Mouse (Mus musculus): Measurements from ENCODE around the gene Lgals3bp. TPM values are rescaled to one million over a fixed set of nuclear protein-coding genes. Genes with fewer than 3 reads are reported as not detected.

Gene Lgals3bp
- total and polyA plus RNA-seq, 3 experiments: 67.3 to 338 (median 146) TPM

- Histone ChIP-seq H3K36me3 (replicated peaks in 1 of 2; ENCODE audit: control insufficient read depth in 1 of 2, insufficient read depth in 1 of 2, low read length in 1 of 2) (peaks cover 28 to 50% of the 10 kb centered on the region in 2 experiments), H3K9me3 (replicated peaks; ENCODE audit: low read length) (peaks cover 15% of the 10 kb centered on the region), H3K4me2 (ENCODE audit: insufficient read depth, low read depth, poor library complexity, severe bottlenecking) (peak overlapping the region; percentile 75), H3K79me2 (replicated peaks; ENCODE audit: control insufficient read depth, extremely low read depth, insufficient read depth, poor library complexity, severe bottlenecking) (no peaks in the 10 kb centered on the region), H3K4me1 (ENCODE audit: control insufficient read depth in 1 of 2, insufficient read depth in 2 of 2) (peaks cover 33 to 60% of the 10 kb centered on the region in 2 experiments), H3K27me3 (replicated peaks) (no peaks in the 10 kb centered on the region), H3K27ac (ENCODE audit: insufficient read depth, low read depth) (peak overlapping the region; percentile 83; the same call in 1 of the 2 replicates), H3K4me3 (replicated peaks in 1 of 3; ENCODE audit: low read depth in 2 of 3, low read length in 2 of 3, poor library complexity in 1 of 3) (peak overlapping the region; percentile 48 to 66 (median 56)), H3K9ac (ENCODE audit: insufficient read depth, low read depth) (peak overlapping the region; percentile 29)
- TF ChIP-seq MAFK (IDR thresholded peaks at IDR 0.05; ENCODE audit: insufficient replicate concordance, low read length) (no peak), BHLHE40 (IDR thresholded peaks at IDR 0.05; ENCODE audit: low read depth, low read length) (no peak), MXI1 (IDR thresholded peaks at IDR 0.05; ENCODE audit: low read depth, low read length) (no peak; the same call in 1 of the 2 replicates), RAD21 (IDR thresholded peaks at IDR 0.05; ENCODE audit: low read depth, low read length) (no peak), ETS1 (conservative IDR thresholded peaks at IDR 0.05; ENCODE audit: low read depth, low read length) (no peak), JUN (IDR thresholded peaks at IDR 0.05; ENCODE audit: insufficient read depth, low read depth, low read length) (no peak), CHD2 (IDR thresholded peaks at IDR 0.05; ENCODE audit: low read length) (no peak), JUND (conservative IDR thresholded peaks at IDR 0.05; ENCODE audit: low read depth, low read length) (no peak), GABPA (IDR thresholded peaks at IDR 0.05; ENCODE audit: insufficient replicate concordance, low read depth, low read length) (no peak), HCFC1 (IDR thresholded peaks at IDR 0.05; ENCODE audit: low read depth, low read length) (no peak), TBP (conservative IDR thresholded peaks at IDR 0.05; ENCODE audit: low read depth, low read length) (no peak)
- dilution Hi-C loops (cut with MboI; ENCODE audit: extremely low pct_ligation_motif_present, extremely low pct_unique_long_range_greater_than_20kb, low sequenced_read_pairs): no loop called here
- DNase-seq (ENCODE audit: extremely low read depth): no peak
- in situ Hi-C loops (cut with MboI; ENCODE audit: low pct_ligation_motif_present, low pct_unique_long_range_greater_than_20kb, low sequenced_read_pairs): no loop called here
Measured at GRCm38 (mm10) chr11:118401195-118401594, 697 bp downstream of the Lgals3bp start.

- H3K4me3 ChIP-seq (replicated peaks in 1 of 3; ENCODE audit: low read depth in 2 of 3, low read length in 2 of 3, poor library complexity in 1 of 3): peak overlapping the region; percentile 5 to 66 (median 56)
- H3K4me2 ChIP-seq (ENCODE audit: insufficient read depth, low read depth, poor library complexity, severe bottlenecking): peak overlapping the region; percentile 75; the same call in 1 of the 2 replicates
- peaks cover 20% of the 10 kb centered on the region for H3K9me3 ChIP-seq (replicated peaks; ENCODE audit: low read length)
- H3K4me1 ChIP-seq (ENCODE audit: control insufficient read depth in 1 of 2, insufficient read depth in 2 of 2): peaks cover 29 to 53% of the 10 kb centered on the region in 2 experiments
- dilution Hi-C loops (cut with MboI; ENCODE audit: extremely low pct_ligation_motif_present, extremely low pct_unique_long_range_greater_than_20kb, low sequenced_read_pairs): no loop called here
- peak overlapping the region; percentile 29; the same call in 1 of the 2 replicates for H3K9ac ChIP-seq (ENCODE audit: insufficient read depth, low read depth)
- TF ChIP-seq PAX5 (IDR thresholded peaks at IDR 0.05; ENCODE audit: low read length): no peak
- TF ChIP-seq BHLHE40 (IDR thresholded peaks at IDR 0.05; ENCODE audit: low read depth, low read length): peak; percentile 32; the same call in 1 of the 2 replicates
- no peak overlapping the region for H3K27ac ChIP-seq (ENCODE audit: insufficient read depth, low read depth)
- peaks cover 35 to 50% of the 10 kb centered on the region in 2 experiments for H3K36me3 ChIP-seq (replicated peaks in 1 of 2; ENCODE audit: control insufficient read depth in 1 of 2, insufficient read depth in 1 of 2, low read length in 1 of 2)
- no peaks in the 10 kb centered on the region for H3K79me2 ChIP-seq (replicated peaks; ENCODE audit: control insufficient read depth, extremely low read depth, insufficient read depth, poor library complexity, severe bottlenecking)
- in situ Hi-C loops (cut with MboI; ENCODE audit: low pct_ligation_motif_present, low pct_unique_long_range_greater_than_20kb, low sequenced_read_pairs): no loop called here
- no peaks in the 10 kb centered on the region for H3K27me3 ChIP-seq (replicated peaks)
- no peak for DNase-seq (ENCODE audit: extremely low read depth)
Measured at GRCm38 (mm10) chr11:118400566-118400936, 1.3 kb downstream of the Lgals3bp start.

Measured in CH12.LX (cell line).